Mouse (Mus musculus) liver, adult 2 months (tissue): ENCODE measurements around the gene Rnf185.

ENCODE experiments used
- CTCF ChIP-seq: fragments of 200-500 bp; IDR thresholded peaks from 2 replicates; pipeline ENCODE4 v1.5.1; 2011; ENCODE audit warnings: low read depth, low read length, control low read depth
- POLR2A ChIP-seq: fragments of 200-500 bp; IDR thresholded peaks from 2 replicates; pipeline ENCODE4 v1.6.1; 2011; ENCODE audit warnings: low read length, control low read depth; ENCODE audit not compliant: insufficient read depth; ENCODE audit errors: extremely low read depth

DNA sequence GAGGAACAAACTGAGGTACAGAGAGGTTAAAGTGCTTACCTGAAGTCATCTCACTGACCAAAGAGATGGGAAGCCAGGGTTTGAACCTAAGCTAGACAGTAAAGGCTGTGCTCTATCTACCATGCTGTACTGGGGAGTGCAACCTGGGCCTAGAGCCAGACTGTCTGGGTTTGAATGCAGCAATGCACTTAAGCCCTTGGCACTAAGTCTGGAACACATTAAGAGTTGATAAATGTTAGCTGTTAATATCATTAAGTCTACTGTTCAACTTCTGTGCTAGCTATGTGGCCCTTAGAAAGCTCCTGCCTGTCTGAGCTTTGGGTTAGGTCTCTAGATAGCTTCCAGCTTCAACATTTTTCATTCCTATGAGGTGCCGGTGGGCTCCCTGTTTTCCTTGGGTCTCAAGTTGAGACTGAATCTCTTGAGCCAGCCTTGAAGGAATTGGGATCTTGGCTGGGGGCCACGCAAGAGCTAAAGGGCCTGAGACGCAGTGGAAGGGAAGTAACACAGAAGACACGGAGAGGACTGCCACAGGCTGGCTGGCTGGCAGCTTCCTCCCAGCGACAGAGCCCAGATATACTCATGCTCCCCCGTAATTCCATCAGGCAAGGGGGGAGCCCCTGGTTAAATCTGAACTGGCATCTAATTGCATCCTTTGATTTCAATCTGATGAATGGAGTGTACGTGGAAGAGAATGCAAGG lies 78.4 kb downstream of the Rnf185 start:
- TF ChIP-seq POLR2A = no peak
- TF ChIP-seq CTCF = no peak
